Mouse (Mus musculus) heart, embryonic 15.5 days (tissue): ENCODE data around the gene Tmem171. TPM values are rescaled to one million over a fixed set of nuclear protein-coding genes. Genes with fewer than 3 reads are reported as not detected.

Experiments used
- ATAC-seq: fragments of 200-750 bp; cut with Nextera tagmentation; replicated peaks from 2 replicates; pipeline ENCODE4 v1.8.0; 2017; ENCODE audit warnings: low read depth, moderate TSS enrichment; ENCODE audit not compliant: insufficient number of reproducible peaks, insufficient read depth, low FRiP score
- H3K27ac ChIP-seq: fragments of 300-500 bp; sonication (generic); 2 replicates; pipeline ENCODE4 v1.5.1; 2015; ENCODE audit warnings: mild to moderate bottlenecking, inconsistent platforms
- H3K27me3 ChIP-seq: fragments of 300-500 bp; sonication (generic); 2 replicates; pipeline ENCODE4 v1.6.1; 2015; ENCODE audit warnings: inconsistent platforms
- H3K36me3 ChIP-seq: fragments of 300-500 bp; sonication (generic); 2 replicates; pipeline ENCODE4 v1.6.1; 2015; ENCODE audit warnings: mild to moderate bottlenecking, inconsistent platforms
- H3K4me1 ChIP-seq: fragments of 300-500 bp; sonication (generic); replicated peaks from 2 replicates; pipeline ENCODE4 v1.6.1; 2015; ENCODE audit warnings: inconsistent platforms
- H3K4me2 ChIP-seq: fragments of 300-500 bp; sonication (generic); 2 replicates; pipeline ENCODE4 v1.6.1; 2015; ENCODE audit warnings: inconsistent platforms, mild to moderate bottlenecking, moderate library complexity
- H3K4me3 ChIP-seq: fragments of 300-500 bp; sonication (generic); 2 replicates; pipeline ENCODE4 v1.5.1; 2015; ENCODE audit warnings: mild to moderate bottlenecking, inconsistent platforms
- H3K9ac ChIP-seq: fragments of 300-500 bp; sonication (generic); 2 replicates; pipeline ENCODE4 v1.6.1; 2015; ENCODE audit warnings: mild to moderate bottlenecking, inconsistent platforms
- H3K9me3 ChIP-seq: fragments of 300-500 bp; sonication (generic); replicated peaks from 2 replicates; pipeline ENCODE4 v1.6.1; 2016; ENCODE audit warnings: inconsistent platforms
- WGBS: fragments of 180-500 bp; shearing (Covaris S2); methylation state at CpG from one replicate; pipeline ENCODE4 v1.1.7; 2015; ENCODE audit warnings: mixed read lengths; 5-methylcytosine and 5-hydroxymethylcytosine counted together
- polyA plus RNA-seq: library from polyadenylated mRNA; unstranded; fragments of >200 nt; fragmentation: Nextera tagmentation; extraction: Ambion mirVana; gene quantifications from 2 replicates; pipeline ENCODE4 v1.2.1, GENCODE M21; 2015

Gene Tmem171
- polyA plus RNA-seq, 1 experiment from 2014 or later = 1.6 TPM

- Histone ChIP-seq H3K4me2 (no peak overlapping the region), H3K9me3 (no peaks in the 10 kb centered on the region), H3K4me3 (no peak overlapping the region), H3K4me1 (0 out of 2 replicates have a peak, but pooled peaks cover 4% of the 10 kb centered on the region), H3K27ac (no peak overlapping the region), H3K27me3 (no peaks in the 10 kb centered on the region), H3K9ac (no peak overlapping the region), H3K36me3 (no peaks in the 10 kb centered on the region)
- 56% methylated on average over 3 of the region's 3 CpGs for WGBS
- ATAC-seq = no peak
Measured at GRCm38 (mm10) chr13:98669296-98669695, 25.3 kb downstream of the Tmem171 start.

GRCm38 (mm10) chr13:98667316-98667715, 27.3 kb downstream of the Tmem171 start:
- no peak for ATAC-seq
- Histone ChIP-seq H3K27me3 (no peaks in the 10 kb centered on the region), H3K27ac (no peak overlapping the region), H3K9ac (no peak overlapping the region), H3K4me1 (0 out of 2 replicates have a peak, but pooled peaks cover 4% of the 10 kb centered on the region), H3K4me3 (no peak overlapping the region), H3K4me2 (no peak overlapping the region), H3K36me3 (no peaks in the 10 kb centered on the region), H3K9me3 (no peaks in the 10 kb centered on the region)
- WGBS = 38% methylated on average over 3 of the region's 3 CpGs

DNA sequence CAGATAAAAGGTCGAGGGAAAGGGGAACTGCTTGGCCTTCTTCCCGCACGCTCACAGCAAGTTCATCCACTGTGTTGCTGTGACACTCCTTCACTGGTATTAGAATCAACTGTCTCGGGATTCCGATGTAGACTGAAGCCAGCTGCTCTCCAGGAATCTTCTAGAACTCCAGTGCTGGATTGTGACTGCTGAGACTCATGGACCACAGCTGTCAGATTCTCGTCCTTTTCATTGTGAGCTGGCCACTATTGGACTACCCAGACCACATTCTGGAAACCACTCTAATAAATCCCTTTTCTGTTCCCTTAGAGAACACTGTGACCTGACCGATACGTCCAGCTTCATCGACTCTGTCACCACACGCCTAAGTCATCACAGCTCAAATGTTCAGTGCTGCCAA, 29.4 kb downstream of the Tmem171 start:
- 76% methylated on average over 10 of the region's 10 CpGs for WGBS
- H3K27me3 ChIP-seq = no peaks in the 10 kb centered on the region
- no peak overlapping the region for H3K4me2 ChIP-seq
- H3K9ac ChIP-seq = no peak overlapping the region
- ATAC-seq = no peak
- H3K36me3 ChIP-seq = no peaks in the 10 kb centered on the region
- no peak overlapping the region for H3K4me3 ChIP-seq
- H3K9me3 ChIP-seq = no peaks in the 10 kb centered on the region
- 0 out of 2 replicates have a peak, but pooled peaks cover 4% of the 10 kb centered on the region for H3K4me1 ChIP-seq
- H3K27ac ChIP-seq = no peak overlapping the region

- no peaks in the 10 kb centered on the region for H3K27me3 ChIP-seq
- H3K4me3 ChIP-seq = no peak overlapping the region
- H3K4me1 ChIP-seq = 0 out of 2 replicates have a peak, but pooled peaks cover 4% of the 10 kb centered on the region
- H3K36me3 ChIP-seq = no peaks in the 10 kb centered on the region
- no peak overlapping the region for H3K27ac ChIP-seq
- 78% methylated on average over 4 of the region's 4 CpGs for WGBS
- ATAC-seq = no peak
- no peaks in the 10 kb centered on the region for H3K9me3 ChIP-seq
- no peak overlapping the region for H3K4me2 ChIP-seq
- no peak overlapping the region for H3K9ac ChIP-seq
Measured at GRCm38 (mm10) chr13:98662173-98662675, 32.4 kb downstream of the Tmem171 start.

- peaks cover 3% of the 10 kb centered on the region for H3K4me1 ChIP-seq
- H3K27ac ChIP-seq = no peak overlapping the region
- no peaks in the 10 kb centered on the region for H3K36me3 ChIP-seq
- no peaks in the 10 kb centered on the region for H3K9me3 ChIP-seq
- no peak overlapping the region for H3K9ac ChIP-seq
- no peak overlapping the region for H3K4me3 ChIP-seq
- 84% methylated on average over 16 of the region's 16 CpGs for WGBS
- H3K27me3 ChIP-seq = 0 out of 2 replicates have a peak, but pooled peaks cover 3% of the 10 kb centered on the region
- no peak overlapping the region for H3K4me2 ChIP-seq
- ATAC-seq = no peak
Measured at GRCm38 (mm10) chr13:98656034-98656471, 38.6 kb downstream of the Tmem171 start.

DNA sequence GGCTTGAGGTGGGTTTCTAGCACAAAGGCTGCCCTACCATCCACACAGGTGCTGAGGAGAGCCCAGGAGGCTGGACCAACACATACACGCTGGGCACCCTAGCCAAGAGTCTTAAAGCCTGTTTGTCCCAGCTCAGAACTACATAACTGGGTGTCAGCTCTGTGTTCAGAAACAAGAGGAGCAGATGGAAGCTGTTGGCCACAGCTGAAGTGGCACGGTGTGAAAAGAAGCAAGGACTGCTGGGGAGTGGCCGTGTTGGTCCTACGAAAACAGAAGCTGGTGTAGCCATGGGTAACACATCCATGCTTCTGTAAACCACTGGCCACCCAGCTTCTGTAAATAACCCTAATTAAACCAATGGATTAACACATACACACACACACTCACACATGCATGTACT, 39.3 kb downstream of the Tmem171 start:
- no peak overlapping the region for H3K4me2 ChIP-seq
- no peak overlapping the region for H3K9ac ChIP-seq
- 86% methylated on average over 4 of the region's 4 CpGs for WGBS
- H3K9me3 ChIP-seq = no peaks in the 10 kb centered on the region
- ATAC-seq = no peak
- no peak overlapping the region for H3K27ac ChIP-seq
- no peak overlapping the region for H3K4me3 ChIP-seq
- H3K4me1 ChIP-seq = peaks cover 3% of the 10 kb centered on the region
- H3K36me3 ChIP-seq = no peaks in the 10 kb centered on the region
- 0 out of 2 replicates have a peak, but pooled peaks cover 3% of the 10 kb centered on the region for H3K27me3 ChIP-seq

DNA sequence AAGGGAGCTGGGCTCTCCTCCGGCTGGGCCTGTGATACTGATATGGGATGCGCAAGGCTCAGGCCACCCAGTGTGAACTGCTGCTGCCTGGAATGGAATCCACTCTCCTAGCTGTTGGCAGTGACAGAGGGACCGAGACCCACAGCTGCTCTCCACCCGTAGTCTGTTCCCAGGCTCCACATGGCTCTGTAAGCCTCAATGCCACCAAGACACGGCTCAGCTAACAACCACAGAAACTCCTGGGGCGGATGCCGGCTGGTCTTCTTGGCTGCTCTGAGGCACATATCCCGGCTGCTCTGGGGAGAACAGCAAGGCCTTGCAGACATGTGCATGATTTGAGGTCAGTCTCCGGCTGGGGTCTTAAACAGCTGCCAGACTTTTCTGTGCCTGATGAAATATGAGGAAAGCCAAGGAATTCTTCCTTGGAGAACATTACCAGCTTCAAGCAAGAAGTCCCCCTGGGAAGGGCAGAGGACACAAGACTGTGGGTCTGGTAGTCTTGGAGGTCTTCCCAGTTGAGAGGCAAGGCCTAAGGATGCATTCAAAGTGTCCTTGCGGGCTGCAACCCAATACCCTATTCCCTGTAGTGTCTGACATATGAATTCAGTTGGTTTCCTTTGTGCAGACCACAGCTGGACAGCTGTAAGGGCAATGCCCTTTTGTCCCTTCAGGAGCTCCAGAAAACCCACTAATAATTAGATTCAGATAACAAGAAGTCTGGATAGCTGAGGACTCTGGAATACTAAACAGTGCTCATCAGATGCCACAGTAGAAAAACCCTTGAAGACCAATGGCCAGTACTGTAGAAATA, 40.3 kb downstream of the Tmem171 start:
- Histone ChIP-seq H3K4me2 (no peak overlapping the region), H3K4me1 (peaks cover 3% of the 10 kb centered on the region), H3K36me3 (no peaks in the 10 kb centered on the region), H3K4me3 (no peak overlapping the region), H3K27me3 (0 out of 2 replicates have a peak, but pooled peaks cover 3% of the 10 kb centered on the region), H3K9me3 (no peaks in the 10 kb centered on the region), H3K9ac (no peak overlapping the region), H3K27ac (no peak overlapping the region)
- ATAC-seq = no peak
- WGBS = 69% methylated on average over 10 of the region's 10 CpGs

- no peak overlapping the region for H3K4me2 ChIP-seq
- H3K4me3 ChIP-seq = no peak overlapping the region
- H3K27me3 ChIP-seq = 0 out of 2 replicates have a peak, but pooled peaks cover 3% of the 10 kb centered on the region
- ATAC-seq = no peak
- no peak overlapping the region for H3K9ac ChIP-seq
- no peaks in the 10 kb centered on the region for H3K36me3 ChIP-seq
- no peak overlapping the region for H3K27ac ChIP-seq
- H3K4me1 ChIP-seq = peaks cover 3% of the 10 kb centered on the region
- WGBS = 61% methylated on average over 2 of the region's 2 CpGs
- no peaks in the 10 kb centered on the region for H3K9me3 ChIP-seq
Measured at GRCm38 (mm10) chr13:98652194-98652593, 42.4 kb downstream of the Tmem171 start.

- 59% methylated on average over 17 of the region's 17 CpGs for WGBS
- 0 out of 2 replicates have a peak, but pooled peaks have one; percentile 35 for ATAC-seq
Measured at GRCm38 (mm10) chr13:98651228-98651977, 43.2 kb downstream of the Tmem171 start.

DNA sequence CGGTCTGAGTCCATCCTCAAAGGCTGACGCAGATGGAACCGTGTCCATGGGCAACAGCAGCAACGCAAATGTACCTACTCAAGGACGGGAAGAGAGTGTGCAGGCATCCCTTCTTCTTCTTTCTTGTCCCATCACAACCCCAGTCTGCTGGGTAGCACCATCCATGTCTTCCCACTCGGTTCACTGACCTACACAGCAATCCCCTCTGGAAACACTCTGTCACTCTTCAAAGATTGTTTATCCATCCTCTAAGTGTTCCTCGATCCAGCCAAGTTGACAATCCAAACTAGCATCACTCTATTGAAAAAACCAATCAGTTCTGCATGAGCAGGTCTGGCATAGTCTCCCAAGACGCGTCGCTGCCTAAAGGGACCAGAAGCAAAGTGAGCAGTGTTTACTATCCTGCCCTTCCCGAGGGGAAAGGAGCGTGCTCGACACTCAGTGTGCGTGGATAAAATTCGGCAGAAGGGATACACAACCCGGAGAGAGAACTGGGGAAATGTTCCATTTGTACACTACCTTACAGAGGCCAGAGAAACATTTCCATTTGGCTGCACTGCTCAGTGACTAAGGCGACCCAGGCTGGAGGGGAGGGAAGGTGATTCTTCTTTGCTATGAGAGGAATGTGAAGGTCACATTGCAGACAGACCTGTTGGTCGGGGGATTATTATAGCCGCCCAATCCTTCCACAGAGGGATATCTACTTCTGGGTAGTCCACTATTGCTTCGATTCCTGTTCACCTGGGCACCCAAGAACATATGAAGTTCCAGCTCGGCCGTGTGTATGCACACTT, 46.7 kb downstream of the Tmem171 start:
- ATAC-seq = no peak
- no peaks in the 10 kb centered on the region for H3K9me3 ChIP-seq
- no peak overlapping the region for H3K27ac ChIP-seq
- no peaks in the 10 kb centered on the region for H3K36me3 ChIP-seq
- no peaks in the 10 kb centered on the region for H3K27me3 ChIP-seq
- H3K4me1 ChIP-seq = peaks cover 3% of the 10 kb centered on the region
- H3K9ac ChIP-seq = no peak overlapping the region
- H3K4me3 ChIP-seq = no peak overlapping the region
- no peak overlapping the region for H3K4me2 ChIP-seq
- WGBS = 78% methylated on average over 22 of the region's 22 CpGs

More at GRCm38 (mm10) chr13:98651228-98651977, 43.2 kb downstream of the Tmem171 start:
- H3K9me3 ChIP-seq = no peaks in the 10 kb centered on the region
- 0 out of 2 replicates have a peak, but pooled peaks cover 3% of the 10 kb centered on the region for H3K27me3 ChIP-seq
- H3K27ac ChIP-seq = no peak overlapping the region
- no peak overlapping the region for H3K4me3 ChIP-seq
- no peak overlapping the region for H3K9ac ChIP-seq
- no peak overlapping the region for H3K4me2 ChIP-seq
- no peaks in the 10 kb centered on the region for H3K36me3 ChIP-seq
- peaks cover 3% of the 10 kb centered on the region for H3K4me1 ChIP-seq
